Mouse (Mus musculus) brain, adult 2 months (tissue): ENCODE data around the gene Olfr448.

Experiments used
- DNase-seq: peaks from one replicate; pipeline ENCODE4 v3.0.0; 2011; ENCODE audit warnings: low read depth, low spot score

Gene Olfr448

DNA sequence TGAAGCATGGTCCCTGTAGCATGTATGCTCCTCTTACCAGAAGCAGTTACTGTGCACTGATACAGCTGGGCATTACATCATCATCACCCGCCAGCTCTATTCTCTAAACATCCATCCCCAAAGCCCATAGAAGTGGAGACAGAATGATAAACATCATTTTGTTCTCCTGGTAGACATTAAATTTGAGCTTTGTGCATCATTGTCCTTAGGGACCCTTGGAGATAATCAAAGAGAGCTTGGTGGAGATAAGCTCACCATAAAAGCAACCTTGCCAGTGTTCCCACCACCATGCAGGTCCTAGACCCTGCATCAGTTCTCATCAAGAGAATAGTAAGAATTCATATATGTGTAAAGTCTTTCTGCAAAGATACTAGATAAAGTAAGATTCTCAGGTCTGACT lies at the start of gene Olfr448:
Olfr448 (plus strand) TSS at position 301 of the 400 bp plus-strand sequence.
- DNase-seq, result no peak

DNA sequence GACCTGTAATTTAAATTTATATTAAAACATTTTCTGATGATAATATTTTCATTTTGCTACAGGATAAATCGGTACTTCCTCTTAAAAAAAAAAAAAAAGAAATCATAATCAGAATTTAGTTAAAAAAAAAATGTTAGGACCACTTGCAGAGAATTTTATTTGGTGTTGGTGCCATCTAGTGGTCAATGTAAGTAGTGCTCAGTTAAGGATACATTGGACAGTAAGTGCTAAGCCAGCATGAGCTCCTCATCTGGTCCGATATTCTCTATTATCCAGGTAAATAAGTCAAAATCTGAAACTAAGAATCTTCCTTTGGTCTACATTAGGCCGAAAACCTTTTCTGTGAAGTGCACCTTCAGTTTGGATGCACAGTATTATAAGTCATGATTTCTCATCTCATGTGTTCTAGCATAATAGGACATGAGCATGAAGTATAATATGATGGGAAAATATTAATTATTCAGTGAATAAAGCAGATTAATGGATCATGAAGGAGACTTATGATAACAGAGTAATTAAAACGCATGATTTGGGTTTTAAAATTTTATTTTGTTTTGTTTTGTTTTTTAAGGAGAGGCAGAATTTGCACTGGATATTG lies 29.9 kb upstream of the Olfr448 start:
- DNase-seq, result peak; percentile 76

DNA sequence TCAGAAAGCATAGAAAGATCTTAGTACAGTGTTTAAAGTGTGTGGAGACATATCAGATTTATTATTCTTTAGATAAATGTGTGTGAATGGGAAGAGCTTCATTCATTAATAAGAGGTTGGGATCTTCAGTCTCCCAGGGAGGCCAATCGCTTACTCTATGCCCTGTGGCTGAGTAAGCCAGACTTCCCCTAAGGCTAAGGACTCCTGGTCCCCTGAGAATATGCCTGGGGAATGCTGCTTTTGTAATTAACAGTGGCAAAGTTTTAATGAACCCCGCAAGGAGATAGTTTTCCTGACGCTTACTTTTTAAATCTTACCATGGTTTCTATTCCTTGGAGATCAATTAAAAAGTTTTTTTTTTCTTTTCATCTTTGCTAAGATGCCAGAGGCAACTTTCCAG lies 20.5 kb upstream of the Olfr448 start:
- DNase-seq, result peak; percentile 5

- DNase-seq, result peak; percentile 27
Observed at GRCm38 (mm10) chr6:42876323-42876722, 13.9 kb upstream of the Olfr448 start.

GRCm38 (mm10) chr6:42900345-42900744 lies 10.1 kb downstream of the Olfr448 start:
- DNase-seq, result no peak

DNA sequence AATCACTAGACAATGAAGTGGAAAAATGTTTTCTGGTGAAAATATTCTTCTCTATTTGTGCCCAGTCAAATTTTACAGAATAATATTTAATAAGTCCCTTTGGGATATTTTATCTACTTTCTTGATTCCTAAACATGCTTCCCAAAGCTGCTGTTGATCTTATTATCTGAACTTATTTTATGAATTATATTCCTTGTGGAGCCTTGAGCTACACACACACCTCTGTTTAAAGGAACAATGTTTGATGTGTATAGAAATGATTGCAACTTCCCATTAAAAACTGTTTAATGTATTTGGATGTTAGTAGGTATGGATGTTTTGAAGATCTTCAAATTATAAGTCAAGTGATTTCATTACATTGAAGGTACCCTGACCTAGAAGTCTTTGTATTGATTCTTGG lies 18.3 kb downstream of the Olfr448 start, which contains the start of gene Olfr447:
Olfr447 (plus strand) TSS at position 301 of the 400 bp plus-strand sequence.
- no peak for DNase-seq

- no peak for DNase-seq
Observed at GRCm38 (mm10) chr6:42921077-42921476, 30.8 kb downstream of the Olfr448 start, which contains the start of gene Olfr446. TSS of gene Olfr446 (plus strand) at chr6:42921377.
